Mouse (Mus musculus): ENCODE measurements around the gene Tmub2. TPM values are rescaled to one million over a fixed set of nuclear protein-coding genes. Genes with fewer than 3 reads are reported as not detected.

Gene Tmub2
- total RNA-seq, 1 experiment: 33.0 TPM

GRCm38 (mm10) chr11:102258095-102258494 lies 26.6 kb upstream of the Tmub2 start:
- TF ChIP-seq ZNF384 (IDR thresholded peaks at IDR 0.05; ENCODE audit: low read depth, low read length): no peak
- no peak for TF ChIP-seq HCFC1 (IDR thresholded peaks at IDR 0.05; ENCODE audit: borderline replicate concordance, insufficient read depth, low read length)
- no peak for TF ChIP-seq CHD2 (IDR thresholded peaks at IDR 0.05; ENCODE audit: low read depth, low read length)
- TF ChIP-seq ZC3H11A (IDR thresholded peaks at IDR 0.05; ENCODE audit: borderline replicate concordance, low read depth, low read length): no peak
- no peak for TF ChIP-seq MAFK (IDR thresholded peaks at IDR 0.05; ENCODE audit: insufficient read depth, low read depth, low read length)
- H3K36me3 ChIP-seq (ENCODE audit: control insufficient read depth, insufficient read depth, low read length, poor library complexity, severe bottlenecking): peaks cover 59% of the 10 kb centered on the region
- no peak overlapping the region for H3K9ac ChIP-seq (ENCODE audit: insufficient read depth, low read depth, low read length, poor library complexity, severe bottlenecking)
- in situ Hi-C loops (cut with MboI; ENCODE audit: low sequenced_read_pairs in 2 of 2, unreplicated experiment in 2 of 2): no loop called here
- no peak overlapping the region for H3K27ac ChIP-seq (ENCODE audit: insufficient read depth, low read depth, low read length, poor library complexity, severe bottlenecking)
- H3K9me3 ChIP-seq (ENCODE audit: control insufficient read depth, insufficient read depth, low read depth, low read length): no peaks in the 10 kb centered on the region
- H3K4me1 ChIP-seq (ENCODE audit: control insufficient read depth in 2 of 2, insufficient read depth in 2 of 2, low read length in 2 of 2, poor library complexity in 1 of 2): peaks cover 0 to 20% of the 10 kb centered on the region in 2 experiments; a peak in 2 of 4 replicates
- H3K4me3 ChIP-seq (ENCODE audit: insufficient read depth in 1 of 2, low read depth in 1 of 2, low read length in 2 of 2, poor library complexity in 1 of 2, severe bottlenecking in 1 of 2): no peak overlapping the region
- no peak for DNase-seq (ENCODE audit: low read depth, low spot score)

- Histone ChIP-seq H3K9me3 (ENCODE audit: control insufficient read depth, insufficient read depth, low read depth, low read length) (no peaks in the 10 kb centered on the region), H3K36me3 (ENCODE audit: control insufficient read depth, insufficient read depth, low read length, poor library complexity, severe bottlenecking) (peaks cover 63% of the 10 kb centered on the region), H3K9ac (ENCODE audit: insufficient read depth, low read depth, low read length, poor library complexity, severe bottlenecking) (no peak overlapping the region), H3K27ac (ENCODE audit: insufficient read depth, low read depth, low read length, poor library complexity, severe bottlenecking) (no peak overlapping the region), H3K4me1 (ENCODE audit: control insufficient read depth in 2 of 2, insufficient read depth in 2 of 2, low read length in 2 of 2, poor library complexity in 1 of 2) (peaks cover 0 to 20% of the 10 kb centered on the region in 2 experiments; a peak in 2 of 4 replicates), H3K4me3 (ENCODE audit: insufficient read depth in 1 of 2, low read depth in 1 of 2, low read length in 2 of 2, poor library complexity in 1 of 2, severe bottlenecking in 1 of 2) (no peak overlapping the region)
- TF ChIP-seq CHD2 (IDR thresholded peaks at IDR 0.05; ENCODE audit: low read depth, low read length): no peak
- TF ChIP-seq ZNF384 (IDR thresholded peaks at IDR 0.05; ENCODE audit: low read depth, low read length): no peak
- peak; percentile 48; the same call in 1 of the 2 replicates for TF ChIP-seq MAFK (IDR thresholded peaks at IDR 0.05; ENCODE audit: insufficient read depth, low read depth, low read length)
- no peak for TF ChIP-seq ZC3H11A (IDR thresholded peaks at IDR 0.05; ENCODE audit: borderline replicate concordance, low read depth, low read length)
- no peak for TF ChIP-seq HCFC1 (IDR thresholded peaks at IDR 0.05; ENCODE audit: borderline replicate concordance, insufficient read depth, low read length)
- no peak for DNase-seq (ENCODE audit: low read depth, low spot score)
- in situ Hi-C loops (cut with MboI; ENCODE audit: low sequenced_read_pairs in 2 of 2, unreplicated experiment in 2 of 2): no loop called here
Measured at GRCm38 (mm10) chr11:102258521-102258920, 26.2 kb upstream of the Tmub2 start.

- no peak for TF ChIP-seq CHD2 (IDR thresholded peaks at IDR 0.05; ENCODE audit: low read depth, low read length)
- TF ChIP-seq ZNF384 (IDR thresholded peaks at IDR 0.05; ENCODE audit: low read depth, low read length): no peak
- no peak for TF ChIP-seq HCFC1 (IDR thresholded peaks at IDR 0.05; ENCODE audit: borderline replicate concordance, insufficient read depth, low read length)
- TF ChIP-seq ZC3H11A (IDR thresholded peaks at IDR 0.05; ENCODE audit: borderline replicate concordance, low read depth, low read length): no peak
- TF ChIP-seq MAFK (IDR thresholded peaks at IDR 0.05; ENCODE audit: insufficient read depth, low read depth, low read length): no peak
Measured at GRCm38 (mm10) chr11:102263211-102263610, 21.5 kb upstream of the Tmub2 start.

GRCm38 (mm10) chr11:102265816-102266215 lies 18.9 kb upstream of the Tmub2 start:
- Histone ChIP-seq H3K4me3 (ENCODE audit: insufficient read depth in 1 of 2, low read depth in 1 of 2, low read length in 2 of 2, poor library complexity in 1 of 2, severe bottlenecking in 1 of 2) (no peak overlapping the region), H3K9me3 (ENCODE audit: control insufficient read depth, insufficient read depth, low read depth, low read length) (no peaks in the 10 kb centered on the region), H3K9ac (ENCODE audit: insufficient read depth, low read depth, low read length, poor library complexity, severe bottlenecking) (peak overlapping the region; percentile 17; the same call in 1 of the 2 replicates), H3K27ac (ENCODE audit: insufficient read depth, low read depth, low read length, poor library complexity, severe bottlenecking) (no peak overlapping the region), H3K36me3 (ENCODE audit: control insufficient read depth, insufficient read depth, low read length, poor library complexity, severe bottlenecking) (peaks cover 27% of the 10 kb centered on the region), H3K4me1 (ENCODE audit: control insufficient read depth in 2 of 2, insufficient read depth in 2 of 2, low read length in 2 of 2, poor library complexity in 1 of 2) (peaks cover 5 to 20% of the 10 kb centered on the region in 2 experiments)
- TF ChIP-seq ZC3H11A (IDR thresholded peaks at IDR 0.05; ENCODE audit: borderline replicate concordance, low read depth, low read length): no peak
- no peak for TF ChIP-seq CHD2 (IDR thresholded peaks at IDR 0.05; ENCODE audit: low read depth, low read length)
- no peak for TF ChIP-seq ZNF384 (IDR thresholded peaks at IDR 0.05; ENCODE audit: low read depth, low read length)
- no peak for TF ChIP-seq HCFC1 (IDR thresholded peaks at IDR 0.05; ENCODE audit: borderline replicate concordance, insufficient read depth, low read length)
- no peak for TF ChIP-seq MAFK (IDR thresholded peaks at IDR 0.05; ENCODE audit: insufficient read depth, low read depth, low read length)
- DNase-seq (ENCODE audit: low read depth, low spot score): no peak
- in situ Hi-C loops (cut with MboI; ENCODE audit: low sequenced_read_pairs in 2 of 2, unreplicated experiment in 2 of 2): no loop called here

More at GRCm38 (mm10) chr11:102263211-102263610, 21.5 kb upstream of the Tmub2 start:
- Histone ChIP-seq H3K4me3 (ENCODE audit: insufficient read depth in 1 of 2, low read depth in 1 of 2, low read length in 2 of 2, poor library complexity in 1 of 2, severe bottlenecking in 1 of 2) (no peak overlapping the region), H3K36me3 (ENCODE audit: control insufficient read depth, insufficient read depth, low read length, poor library complexity, severe bottlenecking) (peaks cover 41% of the 10 kb centered on the region), H3K9me3 (ENCODE audit: control insufficient read depth, insufficient read depth, low read depth, low read length) (no peaks in the 10 kb centered on the region), H3K4me1 (ENCODE audit: control insufficient read depth in 2 of 2, insufficient read depth in 2 of 2, low read length in 2 of 2, poor library complexity in 1 of 2) (peaks cover 5 to 18% of the 10 kb centered on the region in 2 experiments), H3K9ac (ENCODE audit: insufficient read depth, low read depth, low read length, poor library complexity, severe bottlenecking) (no peak overlapping the region), H3K27ac (ENCODE audit: insufficient read depth, low read depth, low read length, poor library complexity, severe bottlenecking) (no peak overlapping the region)
- in situ Hi-C loops (cut with MboI; ENCODE audit: low sequenced_read_pairs in 2 of 2, unreplicated experiment in 2 of 2): no loop called here
- DNase-seq (ENCODE audit: low read depth, low spot score): no peak
